Mouse (Mus musculus): ENCODE results near the gene Egflam.

- TF ChIP-seq CTCF (IDR thresholded peaks at IDR 0.05; ENCODE audit: insufficient read depth, low read depth, low read length) (no peak), POLR2A (IDR thresholded peaks at IDR 0.05; ENCODE audit: insufficient read depth, low read depth, low read length) (no peak)
These were observed 155.9 kb downstream of the Egflam start for GRCm38 (mm10) chr15:7242161-7242850.

Data from olfactory bulb, adult 2 months (tissue).